Mouse (Mus musculus): ENCODE results near the gene Sptssa.

DNA sequence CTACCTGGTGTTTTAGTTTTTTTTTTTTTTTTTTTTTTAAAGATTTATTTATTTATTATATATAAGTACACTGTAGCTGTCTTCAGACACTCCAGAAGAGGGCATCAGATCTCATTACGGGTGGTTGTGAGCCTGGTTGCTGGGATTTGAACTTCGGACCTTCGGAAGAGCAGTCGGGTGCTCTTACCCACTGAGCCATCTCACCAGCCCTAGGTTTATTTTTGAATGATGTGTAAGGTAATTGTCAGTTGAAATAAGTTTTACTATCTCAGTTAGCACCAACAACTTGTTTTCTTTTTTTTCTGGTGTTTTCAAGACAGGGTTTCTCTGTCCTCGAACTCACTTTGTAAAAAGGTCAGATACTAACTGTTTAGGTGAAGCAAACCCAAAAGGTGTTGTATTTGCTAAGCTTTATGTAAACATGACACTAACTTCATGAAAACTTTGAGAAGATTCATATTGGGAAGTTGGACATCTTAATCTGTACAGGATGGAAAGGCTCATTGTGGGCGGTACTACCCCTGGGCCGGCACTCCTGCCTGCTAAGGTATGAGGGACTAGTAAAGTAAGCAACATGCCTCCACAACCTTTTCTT, 40.7 kb upstream of the Sptssa start:
- TF ChIP-seq POLR2A (IDR thresholded peaks at IDR 0.05; ENCODE audit: borderline replicate concordance, extremely low read depth, low read depth, low read length) (no peak), CTCF (IDR thresholded peaks at IDR 0.05; ENCODE audit: insufficient read depth, low read length) (no peak)
